Mouse (Mus musculus) frontal cortex, postnatal 14 days (tissue): ENCODE measurements around the gene Gm12355.

Source experiments
- DNase-seq, 2 experiments: peaks; one replicate each; pipeline ENCODE4 v3.0.0; 2022; ENCODE audit warnings: low spot score in 2 of 2

Gene Gm12355

DNA sequence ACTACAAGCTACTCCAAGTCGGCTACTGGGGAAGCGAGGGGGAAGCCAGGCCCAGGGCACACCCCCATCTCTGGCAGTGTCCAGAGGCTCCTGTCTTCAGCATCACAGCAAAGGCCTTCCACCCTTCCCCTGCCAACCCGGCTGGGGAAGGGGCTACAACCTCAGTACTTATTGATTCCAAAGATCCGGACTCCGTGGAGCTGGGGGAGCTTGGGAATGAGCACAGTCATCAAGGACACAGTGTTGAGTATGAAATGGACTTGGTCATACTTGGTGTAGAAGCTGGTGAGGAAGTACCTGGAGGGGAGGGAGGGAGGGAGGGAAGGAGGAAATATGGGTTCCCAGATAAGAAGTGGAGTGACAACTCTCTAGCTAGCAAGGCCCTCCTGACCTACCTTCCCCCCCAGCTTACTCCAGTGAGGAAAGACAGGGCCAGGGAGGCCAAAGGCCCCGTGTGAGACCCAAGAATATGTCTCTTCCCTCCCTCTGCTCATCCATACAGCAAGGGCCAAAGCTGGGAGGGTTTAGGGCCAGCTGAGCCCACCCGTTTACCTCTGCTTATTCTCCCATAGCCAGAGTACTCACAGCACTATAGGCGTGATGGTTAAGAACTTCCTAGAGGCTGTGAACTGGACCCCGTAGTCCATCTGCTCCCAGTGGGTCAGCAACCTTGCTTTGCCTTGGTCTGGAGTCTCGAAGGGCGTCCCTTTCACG is 42.8 kb downstream of the Gm12355 start:
- DNase-seq, result no peak

- DNase-seq, result no peak
Measured at GRCm38 (mm10) chr11:98582030-98582388, 43.5 kb downstream of the Gm12355 start.

DNA sequence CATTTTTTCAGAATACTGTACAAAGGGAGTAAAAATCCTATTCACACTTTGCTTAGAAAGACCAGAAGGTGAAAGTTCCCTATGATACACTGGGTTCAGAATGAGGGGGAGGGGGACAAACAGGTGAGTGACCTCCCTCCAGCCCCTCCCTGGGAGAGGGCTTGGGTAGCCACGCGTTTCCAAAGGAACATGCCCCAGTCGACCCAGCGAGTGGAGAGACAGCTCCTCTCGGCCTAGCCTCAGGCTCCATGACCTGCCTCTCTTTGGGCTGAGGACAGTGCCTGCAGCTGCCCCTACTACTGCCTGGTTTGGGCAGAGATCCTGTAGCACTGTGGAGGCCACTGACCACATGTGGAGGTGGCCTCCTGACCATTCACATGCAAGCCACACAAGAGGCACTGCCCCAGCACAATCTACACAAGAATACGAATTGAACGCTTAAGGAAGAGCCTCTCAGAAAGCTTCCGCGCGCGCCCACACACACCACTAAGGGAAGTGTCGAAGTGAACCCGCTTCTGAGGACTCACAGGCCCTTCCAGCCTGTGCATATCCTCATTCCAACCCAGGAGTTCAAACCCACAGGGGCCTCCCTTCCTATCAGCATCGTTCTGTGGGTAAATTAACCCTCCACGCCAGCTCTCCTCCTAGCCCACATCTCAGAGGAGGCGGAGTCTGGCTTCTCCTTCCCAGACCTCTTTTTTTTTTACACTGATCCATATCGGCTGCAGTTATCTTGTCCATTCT is 44.0 kb downstream of the Gm12355 start:
- no peak for DNase-seq

DNA sequence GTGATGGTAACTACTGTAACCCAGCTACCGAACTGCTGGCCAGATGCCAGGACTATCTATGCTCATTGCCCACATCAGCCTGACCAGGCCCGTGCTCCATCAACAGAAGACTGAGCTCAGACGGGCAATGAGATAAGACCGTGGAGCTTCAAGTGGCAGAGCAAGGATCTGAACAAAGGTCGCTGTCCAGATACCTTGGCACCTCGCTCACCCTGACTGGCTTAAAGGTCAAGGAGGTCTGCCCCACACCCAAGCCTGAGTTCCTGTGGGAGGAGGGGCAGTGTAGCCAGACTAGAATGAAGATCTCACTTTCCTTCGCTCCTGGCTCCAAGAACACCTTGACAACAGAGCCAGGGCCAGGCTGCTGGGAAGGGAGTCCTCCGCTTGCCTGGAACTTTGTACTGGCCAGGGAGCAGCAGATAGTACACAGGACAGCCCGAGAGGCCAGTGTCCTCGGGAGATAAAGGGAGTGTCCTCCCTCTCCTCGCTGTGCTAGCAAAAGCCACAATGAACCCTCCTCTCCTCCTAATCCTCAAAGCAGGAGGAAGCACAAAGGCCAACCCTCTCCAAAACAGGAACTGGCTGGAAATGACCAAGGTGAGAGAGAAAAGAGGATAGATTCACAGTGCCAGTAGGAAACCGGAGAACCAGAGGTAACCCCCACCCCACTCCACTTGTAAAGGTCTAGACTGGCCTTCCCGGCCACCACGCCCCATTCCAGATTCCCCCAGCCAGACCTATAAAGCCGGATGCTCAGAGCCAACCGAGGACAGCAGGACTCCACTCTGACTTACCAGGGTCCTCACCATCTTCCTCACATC is 45.0 kb downstream of the Gm12355 start:
- DNase-seq, result no peak

GRCm38 (mm10) chr11:98577776-98578175 is 47.7 kb downstream of the Gm12355 start:
- no peak for DNase-seq
